Mouse (Mus musculus) kidney, postnatal 36 days (tissue): ENCODE measurements around the gene Hnrnpf.

ENCODE experiments used
- DNase-seq, 2 experiments: peaks; one replicate each; pipeline ENCODE4 v3.0.0; 2021 to 2022; ENCODE audit warnings: mixed read lengths in 2 of 2

The Hnrnpf gene

GRCm38 (mm10) chr6:117926871-117927491, 26.9 kb downstream of the Hnrnpf start:
- no peak for DNase-seq

GRCm38 (mm10) chr6:117927955-117928354, 27.8 kb downstream of the Hnrnpf start:
- DNase-seq = no peak

- DNase-seq = no peak
Measured at GRCm38 (mm10) chr6:117928746-117929145, 28.6 kb downstream of the Hnrnpf start.

- no peak for DNase-seq
Measured at GRCm38 (mm10) chr6:117929945-117930655, 30.0 kb downstream of the Hnrnpf start.

- peak; percentile 20 to 64 for DNase-seq
Measured at GRCm38 (mm10) chr6:117932325-117933051, 32.4 kb downstream of the Hnrnpf start.

- DNase-seq = no peak
Measured at GRCm38 (mm10) chr6:117934301-117934700, 34.2 kb downstream of the Hnrnpf start.

- no peak for DNase-seq
Measured at GRCm38 (mm10) chr6:117935681-117936612, 35.8 kb downstream of the Hnrnpf start.

- DNase-seq = peak; percentile 42 to 56
Measured at GRCm38 (mm10) chr6:117937222-117937932, 37.3 kb downstream of the Hnrnpf start, which contains the start of gene Fxyd4. Gene Fxyd4 (minus strand): TSS chr6:117937692.

GRCm38 (mm10) chr6:117938951-117939350, 38.8 kb downstream of the Hnrnpf start:
- no peak for DNase-seq

GRCm38 (mm10) chr6:117942769-117943168, 42.6 kb downstream of the Hnrnpf start:
- no peak for DNase-seq

- no peak for DNase-seq
Measured at GRCm38 (mm10) chr6:117943899-117944298, 43.8 kb downstream of the Hnrnpf start.

- no peak for DNase-seq
Measured at GRCm38 (mm10) chr6:117952330-117952729, 52.2 kb downstream of the Hnrnpf start.

- DNase-seq = no peak
Measured at GRCm38 (mm10) chr6:117956161-117956560, 56.0 kb downstream of the Hnrnpf start.

- peak; percentile 10 to 22 for DNase-seq
Measured at GRCm38 (mm10) chr6:117956851-117957501, 56.9 kb downstream of the Hnrnpf start.

- no peak for DNase-seq
Measured at GRCm38 (mm10) chr6:117963201-117963600, 63.1 kb downstream of the Hnrnpf start.

GRCm38 (mm10) chr6:117966729-117967128, 66.6 kb downstream of the Hnrnpf start:
- DNase-seq = peak; percentile 5 to 52
